8 mouse cellular contexts compared by ENCODE assay signal in the genomic region with DNA sequence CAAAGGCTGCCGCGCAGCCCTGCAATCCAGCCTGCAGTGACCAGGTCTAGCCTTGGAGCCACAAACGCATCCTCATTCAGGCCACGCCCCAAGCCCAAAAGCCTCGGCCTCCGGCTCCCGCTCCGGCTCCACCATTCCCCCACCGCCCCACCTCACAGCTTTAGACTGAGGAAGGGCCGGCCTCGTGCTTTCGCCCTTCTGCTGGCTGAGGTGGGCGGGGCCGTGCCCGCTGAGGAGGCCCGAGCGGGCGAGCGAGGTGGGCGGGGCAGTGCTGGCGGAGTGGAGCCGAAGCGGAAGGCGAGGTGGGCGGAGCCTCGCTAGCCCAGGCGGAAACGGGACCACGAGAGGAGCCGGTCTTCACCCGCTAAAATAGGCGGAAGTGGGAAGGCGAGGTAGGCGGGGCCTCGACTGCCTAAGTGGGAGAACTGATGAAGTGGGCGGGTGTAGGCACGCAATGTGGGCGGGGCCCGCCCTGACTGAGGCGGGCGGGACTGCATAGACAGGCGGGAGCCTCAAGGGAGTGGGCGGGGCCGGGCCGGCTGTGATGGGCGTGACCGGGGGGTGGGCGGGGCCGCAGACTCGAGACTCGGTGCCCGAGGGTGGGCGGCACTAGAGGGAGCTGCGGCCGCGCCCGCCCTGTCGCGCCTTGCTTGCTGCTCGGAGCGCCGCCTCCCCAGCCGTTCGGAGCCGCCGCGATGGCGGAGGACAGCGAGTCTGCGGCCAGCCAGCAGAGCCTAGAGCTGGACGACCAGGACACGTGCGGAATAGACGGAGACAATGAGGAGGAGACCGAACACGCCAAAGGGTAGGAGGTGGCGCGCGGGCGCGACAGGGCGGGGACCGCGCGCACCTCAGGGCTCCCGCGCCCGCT. TPM values are rescaled to one million over a fixed set of nuclear protein-coding genes. Genes with fewer than 3 reads are reported as not detected.
DNase-seq lines count a peak whose midpoint lies in the region; ATAC-seq lines count a peak whose summit lies in the region.

Nmt2 (plus strand) TSS at position 611 of the 871 bp plus-strand sequence.

- DNase-seq in adipocyte (ENCODE audit: low spot score): peak; percentile 100
- DNase-seq in embryo, embryonic 10 days (ENCODE audit: low spot score): peak; percentile 100
- DNase-seq in gastrocnemius, postnatal 10 days: peak; percentile 99
- DNase-seq in induced T-regulatory cell, adult 2 months (ENCODE audit: low read depth): peak; percentile 100
- peak; percentile 99 for DNase-seq in left cerebral cortex, adult 9 months (ENCODE audit: low spot score in 2 of 2)
- DNase-seq in right cerebral cortex, postnatal 14 days: peak; percentile 98
- DNase-seq in urinary bladder, postnatal 36 days (ENCODE audit: low spot score in 2 of 2): peak; percentile 98 to 100

- ATAC-seq in megakaryocyte progenitor cell, adult 5-6 weeks (replicated peaks; ENCODE audit: poor library complexity): peak; percentile 82

RNA-seq across cellular contexts. Expression of gene Nmt2, which starts in this region (rescaled TPM):
- total RNA-seq in gastrocnemius, postnatal 10 days (2021): 10 to 100 TPM in 1 of 2 experiments, 1 to 10 TPM in 1; 9.9 to 14.3 TPM
- 16.8 and 17.2 TPM in 2 replicates for total RNA-seq in megakaryocyte progenitor cell, adult 5-6 weeks (2015)
- 22.6 and 24.6 TPM in 2 replicates for total RNA-seq in megakaryocyte progenitor cell, adult 5-6 weeks (2017)

Comparison
In these comparisons a context has a peak if more than half of its experiments do, and no peak if none do; other contexts are left out.
1. Peak in every context shown above with its lines: DNase-seq and ATAC-seq.